Mouse (Mus musculus) cerebral cortex, adult 2 months (tissue): ENCODE measurements around the gene Samhd1.

ENCODE experiments used
- WGBS: fragments of 180-500 bp; shearing (Covaris S2); methylation state at CpG from one replicate; pipeline ENCODE4 v1.1.7; 2018; 5-methylcytosine and 5-hydroxymethylcytosine counted together

Samhd1 gene

GRCm38 (mm10) chr2:157135529-157136120, 560 bp upstream of the Samhd1 start:
- 71% methylated on average over 10 of the region's 10 CpGs for WGBS

GRCm38 (mm10) chr2:157134479-157134931, 560 bp downstream of the Samhd1 start:
- under 1% methylated on average over 25 of the region's 25 CpGs for WGBS

GRCm38 (mm10) chr2:157133769-157134478, 1.1 kb downstream of the Samhd1 start:
- 30% methylated on average over 11 of the region's 11 CpGs for WGBS

GRCm38 (mm10) chr2:157132686-157133540, 2.2 kb downstream of the Samhd1 start:
- WGBS, result 62% methylated on average over 3 of the region's 3 CpGs

- WGBS, result 88% methylated on average over 1 of the region's 1 CpGs
These were observed 3.0 kb downstream of the Samhd1 start for GRCm38 (mm10) chr2:157132086-157132485.

GRCm38 (mm10) chr2:157130813-157131514, 4.1 kb downstream of the Samhd1 start:
- WGBS, result 77% methylated on average over 8 of the region's 8 CpGs

- 74% methylated on average over 11 of the region's 11 CpGs for WGBS
These were observed 5.4 kb downstream of the Samhd1 start for GRCm38 (mm10) chr2:157129601-157130164.

- WGBS, result 83% methylated on average over 4 of the region's 4 CpGs
These were observed 6.0 kb downstream of the Samhd1 start for GRCm38 (mm10) chr2:157129096-157129495.

- WGBS, result 43% methylated on average over 4 of the region's 4 CpGs
These were observed 7.0 kb downstream of the Samhd1 start for GRCm38 (mm10) chr2:157128072-157128471.

- WGBS, result 75% methylated on average over 3 of the region's 3 CpGs
These were observed 7.7 kb downstream of the Samhd1 start for GRCm38 (mm10) chr2:157127370-157127769.

GRCm38 (mm10) chr2:157125246-157125645, 9.8 kb downstream of the Samhd1 start:
- WGBS, result 86% methylated on average over 3 of the region's 3 CpGs

GRCm38 (mm10) chr2:157121766-157122165, 13.3 kb downstream of the Samhd1 start:
- WGBS, result 94% methylated on average over 8 of the region's 8 CpGs

GRCm38 (mm10) chr2:157119075-157119474, 16.0 kb downstream of the Samhd1 start:
- WGBS, result 66% methylated on average over 3 of the region's 3 CpGs

- 87% methylated on average over 4 of the region's 4 CpGs for WGBS
These were observed 16.5 kb downstream of the Samhd1 start for GRCm38 (mm10) chr2:157118556-157118955.

GRCm38 (mm10) chr2:157116964-157117363, 18.1 kb downstream of the Samhd1 start:
- whole genome bisulfite sequencing, result 21% methylated on average over 3 of the region's 3 CpGs

- 88% methylated on average over 4 of the region's 4 CpGs for WGBS
These were observed 26.8 kb downstream of the Samhd1 start for GRCm38 (mm10) chr2:157108236-157108635.

GRCm38 (mm10) chr2:157104454-157104853, 30.6 kb downstream of the Samhd1 start:
- 89% methylated on average over 8 of the region's 8 CpGs for WGBS

GRCm38 (mm10) chr2:157102256-157102655, 32.8 kb downstream of the Samhd1 start:
- WGBS, result 77% methylated on average over 2 of the region's 2 CpGs

GRCm38 (mm10) chr2:157101650-157102049, 33.4 kb downstream of the Samhd1 start:
- WGBS, result 65% methylated on average over 9 of the region's 9 CpGs

GRCm38 (mm10) chr2:157100319-157100605, 34.8 kb downstream of the Samhd1 start:
- 87% methylated on average over 12 of the region's 12 CpGs for WGBS

GRCm38 (mm10) chr2:157099532-157100318, 35.3 kb downstream of the Samhd1 start:
- WGBS, result 88% methylated on average over 12 of the region's 12 CpGs
